Mouse (Mus musculus) cerebellum, postnatal 14 days (tissue): ENCODE measurements around the gene Tmem164.
A peak's percentile ranks its signal among the peaks of the same experiment; 100 is the strongest.

Experiments used
- DNase-seq, 2 experiments: peaks; one replicate each; pipeline ENCODE4 v3.0.0; 2021; ENCODE audit warnings: mixed read lengths in 2 of 2

Tmem164 gene

GRCm38 (mm10) chrX:142693256-142693655 is 12.1 kb downstream of the Tmem164 start:
- DNase-seq = peak; percentile 39 to 56

DNA sequence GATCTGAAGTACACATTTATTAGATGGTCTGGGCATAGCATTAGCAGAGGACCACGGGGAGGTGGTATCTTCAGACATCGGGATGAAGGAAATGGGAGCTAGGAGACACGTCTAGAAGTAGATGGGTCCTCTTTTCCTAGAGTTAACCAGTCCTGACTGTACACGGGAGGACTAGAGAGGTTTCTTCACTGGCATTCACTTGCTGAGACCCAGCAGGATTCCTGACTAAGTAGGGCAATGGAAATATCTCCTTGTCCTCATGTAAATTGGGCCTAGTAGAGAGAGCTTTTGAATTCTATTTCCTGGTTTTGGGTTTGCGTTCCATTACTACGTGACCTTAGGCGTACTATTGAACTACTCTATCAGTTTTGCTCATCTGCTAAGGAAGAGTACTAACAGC is 13.1 kb downstream of the Tmem164 start:
- DNase-seq = no peak

- DNase-seq = no peak
These were observed 13.7 kb downstream of the Tmem164 start for GRCm38 (mm10) chrX:142694856-142695255.

DNA sequence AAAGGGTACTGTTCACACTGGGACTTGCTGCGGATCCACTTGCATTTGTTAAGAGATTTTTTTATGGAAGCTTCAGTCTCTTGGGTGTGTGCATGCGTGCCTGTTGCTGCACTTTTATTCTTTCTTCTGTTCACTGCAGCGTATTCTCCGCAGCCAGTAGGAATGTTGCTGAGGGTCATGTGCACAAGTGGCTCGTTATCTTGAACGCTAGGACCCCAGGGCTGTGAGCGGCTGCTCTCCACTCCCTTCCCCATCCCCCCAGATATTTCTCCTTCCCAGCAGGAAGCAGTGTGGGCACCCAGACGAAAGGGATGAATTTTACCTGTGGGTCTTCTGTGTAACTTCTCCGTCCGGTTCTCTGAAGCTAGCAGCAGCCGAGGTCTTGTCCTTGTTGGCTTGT is 15.6 kb downstream of the Tmem164 start:
- no peak for DNase-seq

DNA sequence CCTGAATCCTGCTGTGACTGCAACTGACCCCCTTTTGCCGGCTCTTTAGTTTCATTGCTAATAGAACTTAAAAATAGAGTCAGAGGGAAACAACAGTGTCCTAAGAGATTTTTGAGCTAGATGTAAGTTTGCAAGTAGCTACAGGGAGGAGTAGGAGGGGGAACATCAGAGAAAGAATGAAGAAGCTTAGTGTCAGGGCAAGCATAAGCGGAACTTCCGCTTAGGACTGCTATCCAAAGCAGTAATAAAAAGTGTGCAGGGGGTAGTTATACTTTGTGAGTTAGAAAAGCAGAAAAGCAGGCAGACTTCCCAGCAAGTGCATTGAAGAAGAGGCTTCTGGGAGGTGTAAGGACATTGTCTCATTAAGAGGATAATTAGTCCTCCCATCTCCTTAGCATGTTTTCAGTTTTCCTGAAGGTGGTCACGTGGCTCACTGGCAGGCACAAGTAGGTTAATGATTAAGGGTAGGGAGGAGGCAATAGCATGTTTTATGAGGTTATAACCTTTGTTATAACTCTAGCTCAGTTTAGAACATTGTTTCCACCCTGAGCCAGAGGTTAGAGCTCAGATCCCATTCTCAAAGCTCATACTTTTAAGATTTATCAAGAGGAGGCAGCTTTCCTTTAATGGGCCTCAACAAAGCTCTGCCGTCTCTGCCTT is 16.5 kb downstream of the Tmem164 start:
- DNase-seq = no peak

DNA sequence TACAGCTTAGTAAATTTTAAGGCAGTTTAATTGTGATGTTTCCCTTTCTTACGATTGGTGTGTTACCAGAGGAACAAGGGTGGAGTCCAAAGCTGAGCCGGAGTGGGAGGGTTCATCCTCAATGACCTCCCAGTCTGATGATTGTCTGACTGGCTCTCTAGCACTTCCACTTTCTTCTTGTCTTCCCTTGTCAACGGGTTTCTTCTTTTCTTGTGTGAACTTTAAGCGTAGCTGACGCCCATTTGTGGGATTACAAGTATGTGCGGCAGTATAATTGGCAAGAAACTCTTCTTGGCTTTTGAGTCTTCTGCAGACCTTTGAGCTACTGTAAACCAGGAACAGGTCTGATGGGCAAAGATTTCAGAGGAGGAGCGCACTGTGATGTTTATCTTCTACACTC is 17.0 kb downstream of the Tmem164 start:
- DNase-seq = no peak

- DNase-seq = no peak
These were observed 20.9 kb downstream of the Tmem164 start for GRCm38 (mm10) chrX:142702094-142702493.

- DNase-seq = peak; percentile 46 to 52
These were observed 21.4 kb downstream of the Tmem164 start for GRCm38 (mm10) chrX:142702566-142702965.

GRCm38 (mm10) chrX:142703953-142704352 is 22.7 kb downstream of the Tmem164 start:
- no peak for DNase-seq

DNA sequence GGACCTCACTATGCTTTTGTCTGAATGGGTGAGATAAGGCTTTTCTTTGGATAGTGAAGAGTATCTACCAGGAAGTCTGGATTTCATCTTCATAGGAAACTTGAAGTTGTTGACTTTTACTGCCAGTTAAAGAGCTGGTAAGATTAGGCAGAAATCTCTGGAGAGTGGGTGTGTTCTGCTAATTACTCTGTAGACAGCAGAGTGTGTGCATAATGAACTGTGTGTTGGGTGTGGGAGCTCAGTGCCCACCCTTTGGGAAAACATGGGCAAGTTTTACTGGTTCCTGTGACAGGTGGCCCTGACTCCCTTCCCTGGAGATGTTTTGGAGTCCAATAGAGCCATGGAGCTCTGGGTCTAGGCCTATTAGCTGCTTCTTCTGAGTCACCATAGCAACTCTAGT is 27.1 kb downstream of the Tmem164 start:
- DNase-seq = no peak

DNA sequence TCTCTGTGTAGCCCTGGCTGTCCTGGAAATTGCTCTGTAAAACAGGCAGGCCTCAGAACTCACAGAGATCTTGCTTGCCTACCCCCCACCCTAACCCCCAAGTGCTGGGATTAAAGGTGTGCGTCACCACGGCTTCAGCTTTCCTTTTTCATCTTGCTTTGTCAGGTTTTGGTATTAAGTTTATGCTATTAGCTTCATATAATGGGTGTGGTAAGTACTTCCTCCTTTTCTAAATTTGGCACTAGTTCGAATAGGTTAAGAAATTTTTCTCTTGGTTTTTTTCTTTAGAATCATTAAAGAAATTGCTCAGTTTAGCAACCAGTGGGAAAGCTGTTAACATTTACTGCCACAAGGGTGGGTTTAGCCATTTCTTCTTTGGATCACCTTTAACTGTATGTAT is 34.8 kb downstream of the Tmem164 start:
- DNase-seq = no peak

GRCm38 (mm10) chrX:142717958-142718478 is 36.8 kb downstream of the Tmem164 start:
- peak; percentile 69 to 73 for DNase-seq

GRCm38 (mm10) chrX:142718759-142719158 is 37.6 kb downstream of the Tmem164 start:
- DNase-seq = no peak

DNA sequence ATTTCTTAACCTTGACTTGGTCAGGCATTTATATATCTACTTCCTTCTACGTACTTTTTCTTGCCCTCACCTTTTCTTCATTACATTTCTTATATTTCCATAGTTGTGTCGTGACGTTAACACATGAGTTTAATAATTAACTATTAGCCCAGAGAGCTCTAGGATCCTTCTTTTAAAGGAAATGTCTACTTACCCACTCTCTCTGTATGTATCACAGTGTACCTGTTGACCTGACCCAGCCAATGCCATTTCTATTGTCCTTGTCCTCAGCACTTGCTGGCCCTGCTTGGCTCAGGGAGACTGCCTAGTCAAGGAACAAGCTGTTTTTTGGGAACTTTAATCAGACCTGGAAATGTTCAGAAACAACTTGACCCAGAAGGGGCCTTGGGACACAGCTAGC is 40.7 kb downstream of the Tmem164 start:
- no peak for DNase-seq

GRCm38 (mm10) chrX:142724203-142724602 is 43.0 kb downstream of the Tmem164 start:
- no peak for DNase-seq

DNA sequence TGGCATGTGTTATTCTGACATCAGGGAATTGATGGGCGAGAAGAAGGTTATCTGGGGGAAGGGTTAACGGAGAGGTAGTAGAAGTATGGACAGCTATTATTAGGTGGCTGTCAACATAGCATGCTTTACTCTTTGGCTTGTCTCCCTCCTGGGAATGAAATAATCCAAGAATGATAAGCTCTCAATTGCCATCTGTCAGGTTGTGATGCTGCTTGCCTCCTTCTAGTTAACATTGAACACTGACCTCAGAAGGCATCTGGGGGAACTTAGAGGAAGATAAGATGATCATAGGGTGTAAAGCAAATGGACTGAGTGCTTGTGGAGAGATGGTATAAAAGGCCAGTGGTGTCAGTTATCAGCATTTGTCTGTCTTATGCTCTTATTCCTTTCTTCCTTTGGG is 44.4 kb downstream of the Tmem164 start:
- DNase-seq = no peak

GRCm38 (mm10) chrX:142726311-142726710 is 45.1 kb downstream of the Tmem164 start:
- DNase-seq = peak; percentile 41 to 63

DNA sequence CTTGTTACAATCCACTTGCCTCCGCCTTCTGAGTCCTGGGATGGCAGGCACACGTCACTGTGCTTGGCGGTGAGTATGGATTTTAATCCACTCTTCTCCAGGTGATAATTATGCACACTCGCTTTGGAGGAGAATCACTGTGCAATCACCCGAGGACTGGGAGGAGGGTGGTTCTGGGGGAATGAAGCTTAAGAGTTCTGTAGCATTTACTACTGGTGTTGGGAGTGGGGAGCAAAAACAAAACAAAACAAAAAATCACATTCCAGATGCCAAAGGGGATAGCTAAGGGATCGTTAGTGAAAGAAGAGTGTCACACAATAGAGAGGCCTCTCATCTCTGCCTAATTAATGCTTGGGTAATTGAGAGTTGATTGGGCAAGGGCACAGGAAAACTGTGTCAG is 46.6 kb downstream of the Tmem164 start:
- DNase-seq = no peak

- no peak for DNase-seq
These were observed 47.8 kb downstream of the Tmem164 start for GRCm38 (mm10) chrX:142729040-142729439.

- no peak for DNase-seq
These were observed 48.3 kb downstream of the Tmem164 start for GRCm38 (mm10) chrX:142729482-142729881.

DNA sequence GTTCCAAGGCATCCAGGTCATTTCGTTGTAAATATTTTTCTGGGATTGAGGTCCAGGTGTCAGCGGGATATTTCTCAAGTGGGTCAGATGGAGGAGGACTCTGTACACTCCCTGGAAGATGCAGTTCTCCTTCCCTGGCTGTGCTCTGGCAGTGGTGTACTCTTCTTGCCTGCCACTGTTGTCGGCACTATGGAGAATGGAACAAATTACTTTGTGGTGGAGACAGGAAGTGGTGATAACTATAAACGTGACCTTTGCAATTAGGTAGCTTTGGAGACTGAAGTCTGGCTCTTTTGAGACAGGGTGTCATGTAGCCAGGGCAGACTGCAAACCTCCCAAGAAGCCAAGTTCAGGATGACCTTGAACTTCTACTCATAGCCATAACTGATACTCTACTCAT is 55.9 kb downstream of the Tmem164 start:
- DNase-seq = no peak

- no peak for DNase-seq
These were observed 56.5 kb downstream of the Tmem164 start for GRCm38 (mm10) chrX:142737719-142738118.

DNA sequence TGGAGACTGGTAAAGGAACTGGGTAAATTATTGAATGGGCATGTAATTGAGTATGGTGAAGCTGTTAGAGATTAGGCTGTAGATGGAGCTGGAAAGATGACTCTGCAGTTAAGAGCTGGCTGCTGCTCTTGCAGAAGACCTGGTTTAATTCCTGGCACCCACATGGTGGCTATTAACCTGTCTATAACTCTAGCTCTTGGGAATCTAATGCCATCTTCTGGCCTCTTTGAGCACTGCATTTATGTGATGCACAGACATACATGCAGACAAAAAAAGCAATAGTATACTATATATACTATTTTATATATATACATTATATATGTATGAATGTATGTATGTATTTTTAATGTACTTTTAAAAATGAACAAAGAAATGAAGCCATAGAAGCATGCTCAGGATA is 66.2 kb downstream of the Tmem164 start:
- DNase-seq = no peak

GRCm38 (mm10) chrX:142748574-142748973 is 67.4 kb downstream of the Tmem164 start:
- no peak for DNase-seq

DNA sequence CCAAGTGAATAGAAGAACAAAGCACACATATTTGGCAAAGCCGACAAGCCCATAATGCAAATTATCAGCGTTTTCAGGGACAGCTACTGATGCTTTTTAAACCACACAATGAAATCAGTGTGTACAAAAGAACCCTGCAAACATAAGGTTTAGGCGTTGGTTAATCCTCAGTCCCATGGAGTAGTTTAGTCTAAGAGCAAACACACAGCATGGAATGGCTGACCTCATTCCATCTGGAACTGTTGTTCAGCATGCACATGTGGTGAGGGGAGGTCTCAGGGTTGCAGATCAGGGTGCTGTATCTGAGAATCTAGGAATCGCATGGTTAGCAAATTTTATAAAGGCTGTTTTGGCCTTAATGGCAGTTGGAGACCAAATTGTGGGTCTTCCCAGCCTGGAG is 69.6 kb downstream of the Tmem164 start:
- no peak for DNase-seq
